Mouse (Mus musculus): ENCODE results near the gene Tyr. TPM values are rescaled to one million over a fixed set of nuclear protein-coding genes. Genes with fewer than 3 reads are reported as not detected.
"Not testable (repeated sequence)": the region's sequence is repeated elsewhere in the genome, so short reads cannot be mapped to it uniquely, and the experiment has no call there.

Gene Tyr
- polyA plus RNA-seq (2015; fragmentation: Nextera tagmentation; extraction: Ambion mirVana) = 2.4 and 2.9 TPM in 2 replicates

GRCm38 (mm10) chr7:87493412-87493811, at the start of gene Tyr:
TSS of gene Tyr (minus strand) at chr7:87493512.
- H3K4me1 ChIP-seq = no peaks in the 10 kb centered on the region
- H3K27me3 ChIP-seq = no peaks in the 10 kb centered on the region
- H3K36me3 ChIP-seq = no peaks in the 10 kb centered on the region
- H3K4me3 ChIP-seq (replicated peaks) = no peak within 1 kb of the TSS
- no peak within 1 kb of the TSS for H3K9ac ChIP-seq
- no peak within 1 kb of the TSS for H3K4me2 ChIP-seq (replicated peaks)
- H3K27ac ChIP-seq (replicated peaks) = no peak within 1 kb of the TSS
- ATAC-seq (ENCODE audit: insufficient number of reproducible peaks, low FRiP score, low TSS enrichment, low read depth) = no peak
- H3K9me3 ChIP-seq (replicated peaks) = no peaks in the 10 kb centered on the region

GRCm38 (mm10) chr7:87539031-87539430, 45.7 kb upstream of the Tyr start:
- Histone ChIP-seq H3K9me3 (replicated peaks) (no peaks in the 10 kb centered on the region), H3K27me3 (no peaks in the 10 kb centered on the region), H3K27ac (replicated peaks) (no peak overlapping the region), H3K4me1 (no peaks in the 10 kb centered on the region), H3K4me3 (replicated peaks) (no peak overlapping the region), H3K9ac (no peak overlapping the region), H3K36me3 (no peaks in the 10 kb centered on the region), H3K4me2 (replicated peaks) (no peak overlapping the region)
- no peak for ATAC-seq (ENCODE audit: insufficient number of reproducible peaks, low FRiP score, low TSS enrichment, low read depth)

- H3K4me3 ChIP-seq (replicated peaks) = no peak overlapping the region
- no peaks in the 10 kb centered on the region for H3K9me3 ChIP-seq (replicated peaks)
- H3K4me1 ChIP-seq = no peaks in the 10 kb centered on the region
- no peak overlapping the region for H3K9ac ChIP-seq
- H3K27ac ChIP-seq (replicated peaks) = no peak overlapping the region
- H3K36me3 ChIP-seq = no peaks in the 10 kb centered on the region
- no peak overlapping the region for H3K4me2 ChIP-seq (replicated peaks)
- ATAC-seq (ENCODE audit: insufficient number of reproducible peaks, low FRiP score, low TSS enrichment, low read depth) = no peak
- WGBS = 22% methylated on average over 4 of the region's 4 CpGs
- no peaks in the 10 kb centered on the region for H3K27me3 ChIP-seq
Measured at GRCm38 (mm10) chr7:87494124-87494682, 891 bp upstream of the Tyr start.

- H3K27ac ChIP-seq (replicated peaks) = no peak overlapping the region
- no peaks in the 10 kb centered on the region for H3K9me3 ChIP-seq (replicated peaks)
- no peak overlapping the region for H3K4me3 ChIP-seq (replicated peaks)
- no peaks in the 10 kb centered on the region for H3K27me3 ChIP-seq
- H3K4me1 ChIP-seq = no peaks in the 10 kb centered on the region
- H3K4me2 ChIP-seq (replicated peaks) = no peak overlapping the region
- H3K36me3 ChIP-seq = no peaks in the 10 kb centered on the region
- no peak for ATAC-seq (ENCODE audit: insufficient number of reproducible peaks, low FRiP score, low TSS enrichment, low read depth)
- H3K9ac ChIP-seq = no peak overlapping the region
- WGBS = 63% methylated on average over 3 of the region's 3 CpGs
Measured at GRCm38 (mm10) chr7:87488024-87488423, 5.3 kb downstream of the Tyr start.

GRCm38 (mm10) chr7:87413271-87413670, 80.0 kb downstream of the Tyr start:
- Histone ChIP-seq H3K27me3 (no peaks in the 10 kb centered on the region), H3K9me3 (replicated peaks) (no peaks in the 10 kb centered on the region), H3K9ac (no peak overlapping the region), H3K27ac (replicated peaks) (no peak overlapping the region), H3K4me2 (replicated peaks) (no peak overlapping the region), H3K4me3 (replicated peaks) (no peak overlapping the region), H3K36me3 (no peaks in the 10 kb centered on the region), H3K4me1 (no peaks in the 10 kb centered on the region)
- ATAC-seq (ENCODE audit: insufficient number of reproducible peaks, low FRiP score, low TSS enrichment, low read depth) = no peak
- WGBS = 65% methylated on average over 1 of the region's 1 CpGs

GRCm38 (mm10) chr7:87411373-87411772, 81.9 kb downstream of the Tyr start:
- 7% methylated on average over 4 of the region's 4 CpGs for WGBS

GRCm38 (mm10) chr7:87397023-87397422, 96.3 kb downstream of the Tyr start:
- no peaks in the 10 kb centered on the region for H3K9me3 ChIP-seq (replicated peaks)
- no peak overlapping the region for H3K9ac ChIP-seq
- 89% methylated on average over 7 of the region's 7 CpGs for WGBS
- no peaks in the 10 kb centered on the region for H3K36me3 ChIP-seq
- H3K27me3 ChIP-seq = no peaks in the 10 kb centered on the region
- no peak overlapping the region for H3K4me3 ChIP-seq (replicated peaks)
- ATAC-seq (ENCODE audit: insufficient number of reproducible peaks, low FRiP score, low TSS enrichment, low read depth) = no peak
- no peaks in the 10 kb centered on the region for H3K4me1 ChIP-seq
- H3K27ac ChIP-seq (replicated peaks) = no peak overlapping the region
- no peak overlapping the region for H3K4me2 ChIP-seq (replicated peaks)

More at GRCm38 (mm10) chr7:87411373-87411772, 81.9 kb downstream of the Tyr start:
- H3K9ac ChIP-seq; H3K36me3 ChIP-seq; H3K4me3 ChIP-seq (replicated peaks); H3K4me2 ChIP-seq (replicated peaks); H3K27me3 ChIP-seq; H3K4me1 ChIP-seq; H3K9me3 ChIP-seq (replicated peaks); ATAC-seq (ENCODE audit: insufficient number of reproducible peaks, low FRiP score, low TSS enrichment, low read depth); H3K27ac ChIP-seq (replicated peaks): not testable (repeated sequence)

- no peak overlapping the region for H3K4me2 ChIP-seq (replicated peaks)
- H3K9ac ChIP-seq = no peak overlapping the region
- 40% methylated on average over 2 of the region's 2 CpGs for WGBS
- no peaks in the 10 kb centered on the region for H3K4me1 ChIP-seq
- H3K36me3 ChIP-seq = no peaks in the 10 kb centered on the region
- no peak overlapping the region for H3K4me3 ChIP-seq (replicated peaks)
- no peaks in the 10 kb centered on the region for H3K27me3 ChIP-seq
- H3K27ac ChIP-seq (replicated peaks) = no peak overlapping the region
- ATAC-seq (ENCODE audit: insufficient number of reproducible peaks, low FRiP score, low TSS enrichment, low read depth) = no peak
- no peaks in the 10 kb centered on the region for H3K9me3 ChIP-seq (replicated peaks)
Measured at GRCm38 (mm10) chr7:87374935-87375334, 118.4 kb downstream of the Tyr start.

Other genes starting within 250 kb of the Tyr start
- gene Nox4, start 247.4 kb downstream of the Tyr start, polyA plus RNA-seq (2015; fragmentation: Nextera tagmentation; extraction: Ambion mirVana) = 4.8 and 5.2 TPM in 2 replicates
- 0.04 and 0.08 TPM in 2 replicates for gene Grm5, start 90.7 kb upstream of the Tyr start, polyA plus RNA-seq (2015; fragmentation: Nextera tagmentation; extraction: Ambion mirVana)